Mouse (Mus musculus) brown adipose tissue, adult 24 weeks (tissue): ENCODE data around the gene Tpst1. TPM values are rescaled to one million over a fixed set of nuclear protein-coding genes. Genes with fewer than 3 reads are reported as not detected.

Experiments used
- H3K27ac ChIP-seq: fragments of 200-500 bp; replicated peaks from 2 replicates; pipeline ENCODE4 v1.5.1; 2012; ENCODE audit warnings: low read depth, mild to moderate bottlenecking, low read length
- H3K4me1 ChIP-seq: fragments of 200-500 bp; 2 replicates; pipeline ENCODE4 v1.6.1; 2012; ENCODE audit warnings: low read length, mixed read lengths; ENCODE audit not compliant: control insufficient read depth, insufficient read depth, insufficient read length
- H3K4me3 ChIP-seq: fragments of 200-500 bp; 2 replicates; pipeline ENCODE4 v1.5.1; 2012; ENCODE audit warnings: low read depth, mild to moderate bottlenecking, low read length, moderate library complexity; ENCODE audit not compliant: insufficient read depth
- polyA plus RNA-seq: library from polyadenylated mRNA; stranded (reverse); fragments of >200 nt; gene quantifications from 2 replicates; pipeline ENCODE4 v1.2.4, GENCODE M21; 2012; ENCODE audit not compliant: missing spikeins, insufficient read depth, insufficient read length

The Tpst1 gene
- polyA plus RNA-seq, 1 experiment, result 11.6 TPM

DNA sequence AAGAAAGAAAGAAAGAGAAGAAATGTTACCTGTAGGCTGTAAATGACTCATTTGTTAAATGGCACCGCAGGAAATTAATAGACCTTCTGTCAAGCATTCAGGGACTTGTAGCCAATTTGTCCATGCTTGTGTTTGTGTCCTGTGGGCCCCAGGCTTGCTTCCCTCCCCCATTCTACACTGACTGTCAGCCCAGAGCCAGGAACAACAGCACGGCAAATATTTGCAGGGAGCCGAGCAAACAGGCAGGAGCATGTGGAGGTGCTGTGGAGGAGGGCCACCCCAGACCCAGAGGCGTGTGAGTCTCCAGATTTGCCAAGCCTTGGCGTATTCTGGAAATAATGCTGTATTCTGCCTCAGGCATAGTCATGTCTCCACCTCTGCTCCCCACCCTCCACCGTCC, 1.4 kb downstream of the Tpst1 start:
- H3K4me3 ChIP-seq, result no peak overlapping the region
- H3K27ac ChIP-seq, result no peak overlapping the region
- H3K4me1 ChIP-seq, result peaks cover 15% of the 10 kb centered on the region

DNA sequence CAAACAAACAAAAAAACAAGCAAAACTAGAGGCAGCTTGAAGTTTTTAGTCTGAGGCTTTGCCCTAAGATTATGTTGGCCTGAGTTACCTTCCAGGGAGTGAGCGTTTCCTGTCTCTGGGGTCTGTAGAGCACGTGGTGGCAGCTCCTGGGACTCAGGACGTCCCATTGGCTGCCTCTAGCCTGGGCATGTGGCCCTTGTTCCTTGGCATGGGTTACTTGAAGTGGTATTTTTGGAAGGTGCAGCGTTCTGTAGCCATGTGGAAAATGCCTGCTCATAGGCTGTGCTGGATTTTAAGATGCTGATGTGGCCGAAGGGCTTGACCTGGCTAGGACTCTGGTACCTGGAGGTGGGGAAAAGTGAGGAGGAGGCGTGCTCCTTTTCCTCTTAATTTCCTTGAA, 3.3 kb downstream of the Tpst1 start:
- H3K27ac ChIP-seq, result no peak overlapping the region
- H3K4me1 ChIP-seq, result peaks cover 20% of the 10 kb centered on the region
- H3K4me3 ChIP-seq, result no peak overlapping the region

DNA sequence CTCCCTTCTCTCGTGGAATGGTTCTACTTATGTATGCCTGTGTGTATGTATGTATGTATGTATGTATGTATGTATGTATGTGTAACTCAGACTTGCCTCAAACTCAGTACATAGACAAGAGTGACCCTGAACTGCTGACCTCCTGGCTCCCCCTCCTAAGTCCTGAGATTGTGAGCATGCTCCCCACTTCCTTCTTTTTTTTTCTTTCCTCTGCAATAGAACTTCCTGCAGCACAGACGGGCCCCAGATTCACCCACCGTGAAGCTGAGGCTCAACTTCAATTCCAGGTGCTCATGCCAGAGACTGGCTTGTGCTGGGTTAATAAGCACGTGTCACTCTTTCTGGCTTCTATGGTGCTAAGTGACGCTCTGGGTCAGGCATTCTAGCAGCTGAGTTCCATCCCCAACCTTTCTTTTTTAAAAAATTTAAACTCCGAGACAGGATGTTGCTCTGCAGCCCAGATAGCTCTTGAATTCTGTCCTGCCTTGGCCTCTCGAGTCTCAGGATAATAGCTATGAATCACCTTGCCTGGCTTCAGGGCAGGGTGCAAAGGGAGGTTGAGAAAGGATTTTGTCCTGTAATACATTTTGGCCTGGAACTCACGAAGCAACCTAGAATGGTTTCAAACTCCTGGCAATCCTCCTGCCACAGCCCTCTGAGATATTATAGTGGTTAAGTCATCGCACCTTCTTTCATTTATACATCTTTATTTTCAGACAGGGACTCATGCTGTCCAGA, 5.1 kb downstream of the Tpst1 start:
- peaks cover 20% of the 10 kb centered on the region for H3K4me1 ChIP-seq
- peak overlapping the region; percentile 72; the same call in 1 of the 2 replicates for H3K27ac ChIP-seq
- H3K4me3 ChIP-seq, result no peak overlapping the region

DNA sequence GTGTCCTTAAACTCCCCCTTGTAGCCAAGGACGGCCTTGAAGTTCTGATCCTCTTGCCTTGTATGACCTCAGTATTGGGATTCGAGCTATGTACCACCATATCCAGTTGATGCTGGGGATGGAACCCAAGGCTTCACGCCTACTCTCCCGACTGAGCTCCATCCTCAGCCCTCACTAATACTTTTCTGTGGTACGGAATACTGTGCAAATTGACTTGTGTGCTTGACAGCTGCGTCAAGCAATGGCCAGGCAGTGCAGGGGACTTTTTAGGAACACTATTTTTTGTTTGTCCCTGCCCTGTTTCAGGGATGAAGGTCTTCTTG, 5.7 kb downstream of the Tpst1 start:
- H3K27ac ChIP-seq, result peak overlapping the region; percentile 72
- peaks cover 24% of the 10 kb centered on the region for H3K4me1 ChIP-seq
- H3K4me3 ChIP-seq, result peak overlapping the region; percentile 75

DNA sequence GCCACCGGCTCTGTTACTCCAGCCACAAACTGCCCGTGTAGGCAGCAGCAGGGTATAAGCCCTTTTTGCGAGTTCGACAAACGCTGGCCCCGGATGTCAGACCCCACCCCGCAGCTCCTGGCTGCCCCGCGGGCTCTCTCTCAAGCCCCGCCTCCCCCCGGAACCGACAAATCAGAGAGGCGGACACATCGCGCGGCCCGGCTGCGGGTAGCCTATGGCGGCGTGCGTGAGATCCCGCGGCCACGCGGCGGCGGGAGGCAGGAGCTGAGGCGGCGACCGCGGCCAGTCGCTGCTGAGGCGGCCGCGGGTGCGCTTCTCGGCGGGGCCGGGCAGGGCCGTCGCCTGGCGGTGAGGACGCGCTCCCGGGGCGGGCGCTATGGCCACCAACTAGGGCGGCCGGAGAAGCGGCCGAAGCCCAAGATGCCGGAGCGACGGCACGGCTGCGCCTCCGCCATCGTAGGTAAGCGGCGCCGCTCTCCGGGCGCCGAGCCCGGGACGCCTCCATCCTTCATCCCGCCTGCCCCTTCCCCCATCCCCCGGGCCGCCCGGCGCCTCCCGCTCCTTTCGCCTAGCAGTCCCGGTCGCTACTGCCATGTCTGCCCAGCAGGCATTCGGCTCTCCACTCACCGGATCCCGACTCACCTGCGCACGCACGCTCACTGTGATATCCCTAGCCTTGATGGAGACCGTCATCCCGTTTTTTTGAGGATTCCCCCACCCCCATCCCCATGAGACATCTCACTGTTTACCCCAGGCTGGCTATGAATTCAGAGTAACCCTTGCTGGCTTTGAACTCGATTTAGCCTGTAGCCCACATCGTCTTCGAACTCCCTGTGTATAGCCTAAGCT, 6.3 kb downstream of the Tpst1 start:
- peaks cover 29% of the 10 kb centered on the region for H3K4me1 ChIP-seq
- H3K4me3 ChIP-seq, result peak overlapping the region; percentile 75
- H3K27ac ChIP-seq, result peak overlapping the region; percentile 72

DNA sequence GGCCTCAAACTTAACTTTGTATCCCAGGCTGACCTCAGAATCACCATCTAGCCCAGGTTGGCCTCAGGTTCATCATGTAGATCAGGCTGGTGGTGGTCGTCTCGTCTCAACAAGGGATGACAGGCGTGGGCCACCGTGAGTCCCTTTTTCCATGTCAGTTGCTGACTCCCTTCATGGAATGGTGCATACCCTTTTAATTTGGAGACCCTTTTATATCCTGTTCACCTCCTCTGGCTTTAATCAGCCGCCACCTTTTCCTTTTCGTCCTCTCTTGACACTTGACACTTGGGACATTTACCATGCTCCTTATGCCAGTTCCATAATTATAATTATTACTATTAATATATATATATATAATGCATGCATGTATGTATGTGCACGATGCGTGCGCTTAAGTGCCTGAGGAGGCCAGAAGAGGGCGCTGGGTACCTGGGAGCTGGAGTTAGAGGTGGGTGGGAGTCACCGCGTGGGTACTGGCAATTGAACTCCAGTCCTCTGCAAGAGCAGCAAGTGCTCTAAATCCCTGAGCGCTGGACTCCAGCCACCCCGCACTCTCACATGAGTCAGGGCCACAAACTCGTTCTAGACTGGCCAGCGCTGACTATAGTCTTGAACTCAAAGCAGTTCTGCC, 7.0 kb downstream of the Tpst1 start:
- peaks cover 28% of the 10 kb centered on the region; the same call in 1 of the 2 replicates for H3K4me1 ChIP-seq
- peak overlapping the region; percentile 67 for H3K27ac ChIP-seq
- H3K4me3 ChIP-seq, result peak overlapping the region; percentile 75

DNA sequence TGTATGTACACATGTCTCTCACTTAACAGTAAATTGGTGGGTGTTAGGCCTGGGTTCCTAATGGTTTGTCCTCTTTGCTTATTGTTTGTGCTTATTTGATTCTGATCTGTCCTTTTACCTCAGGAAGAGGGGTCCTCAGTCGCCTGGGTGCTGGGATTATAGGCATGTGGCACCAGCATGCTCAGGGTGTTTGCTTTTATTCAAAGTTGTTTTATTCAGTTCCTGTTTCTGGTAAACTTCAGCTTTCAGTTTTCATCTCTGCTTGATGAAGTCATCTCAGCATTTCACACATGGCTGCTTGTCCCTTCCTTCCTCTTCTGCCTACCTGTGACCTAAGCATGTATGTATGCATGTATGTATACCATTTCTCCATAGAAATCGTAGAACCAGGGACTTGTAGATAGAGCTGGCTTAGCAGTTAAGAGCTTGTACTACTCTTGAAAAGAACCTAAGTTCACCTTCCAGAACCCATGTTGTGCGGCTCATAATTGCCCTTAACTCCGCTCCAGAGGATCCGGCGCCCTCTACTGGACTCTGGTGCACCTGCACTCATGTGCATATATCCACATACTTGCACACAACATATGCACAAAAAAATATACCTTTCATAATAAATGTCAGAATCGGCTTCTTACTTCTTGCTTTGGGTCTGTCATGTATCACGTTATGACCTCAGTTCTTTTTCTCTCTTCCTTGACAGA, 8.2 kb downstream of the Tpst1 start:
- no peak overlapping the region for H3K27ac ChIP-seq
- H3K4me1 ChIP-seq, result peaks cover 28% of the 10 kb centered on the region; the same call in 1 of the 2 replicates
- peak overlapping the region; percentile 38; the same call in 1 of the 2 replicates for H3K4me3 ChIP-seq

DNA sequence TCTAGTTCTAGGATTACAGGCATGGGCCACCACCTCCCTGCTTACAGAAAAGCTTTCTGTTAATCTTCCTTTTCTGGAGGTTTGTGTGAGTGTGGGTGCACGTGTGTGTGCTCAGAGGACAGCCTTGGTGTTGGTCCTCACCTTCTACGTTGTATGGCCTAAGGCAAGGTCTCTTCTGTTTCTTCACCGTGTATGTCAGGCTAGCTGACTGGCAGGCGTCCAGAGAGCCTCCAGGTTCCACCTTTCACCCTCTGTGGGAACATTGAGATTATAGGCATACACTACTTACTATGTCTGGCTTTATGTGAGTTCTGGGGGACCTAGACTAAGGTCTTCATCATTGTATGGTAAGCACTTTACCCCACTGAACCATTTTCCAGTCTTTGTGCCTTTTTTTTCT, 9.3 kb downstream of the Tpst1 start:
- Histone ChIP-seq H3K4me3 (no peak overlapping the region), H3K4me1 (peaks cover 25% of the 10 kb centered on the region; the same call in 1 of the 2 replicates), H3K27ac (0 out of 2 replicates have a peak overlapping the region, but pooled peaks have one; percentile 12)

DNA sequence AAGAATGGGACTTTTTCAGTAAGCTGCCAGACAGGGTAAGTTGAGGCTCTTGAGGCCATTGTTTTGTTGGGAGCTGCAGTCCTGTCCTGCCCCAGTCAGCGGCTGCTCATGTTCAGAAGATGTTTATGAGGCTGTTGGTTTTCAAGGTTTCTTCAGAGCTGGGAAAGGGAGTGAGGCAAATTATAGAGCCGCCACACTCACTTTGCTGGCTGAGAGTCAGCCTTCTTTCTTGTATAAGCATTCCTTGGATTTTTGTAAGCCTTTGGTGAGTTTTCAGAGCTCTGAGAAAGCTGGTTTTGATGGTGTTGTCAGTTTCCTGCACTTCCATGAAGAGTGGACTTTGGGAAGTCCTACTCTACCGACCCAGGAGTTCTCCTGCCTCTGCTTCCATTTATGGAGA, 11.1 kb downstream of the Tpst1 start:
- Histone ChIP-seq H3K4me1 (peaks cover 25% of the 10 kb centered on the region), H3K27ac (no peak overlapping the region), H3K4me3 (no peak overlapping the region)

DNA sequence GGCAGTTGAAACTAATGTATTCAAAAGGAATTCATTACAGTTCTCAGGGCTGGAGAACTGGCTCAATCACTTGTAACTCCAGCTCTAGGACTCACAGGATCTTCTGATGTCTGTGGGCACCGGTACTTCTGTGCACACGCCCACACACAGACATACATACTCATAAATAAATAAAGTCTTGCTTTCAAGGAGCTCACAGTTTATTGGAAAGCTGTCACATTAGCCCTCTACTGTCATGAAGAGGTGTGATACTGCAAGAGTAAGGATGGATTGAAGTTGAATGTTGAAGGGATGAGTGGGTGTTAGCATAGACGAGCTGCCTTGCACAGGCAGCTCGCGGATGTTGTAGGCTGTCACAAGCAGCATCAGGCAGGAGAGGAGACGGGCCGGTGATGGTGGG, 14.9 kb downstream of the Tpst1 start:
- Histone ChIP-seq H3K27ac (no peak overlapping the region), H3K4me3 (no peak overlapping the region), H3K4me1 (peaks cover 27% of the 10 kb centered on the region)

DNA sequence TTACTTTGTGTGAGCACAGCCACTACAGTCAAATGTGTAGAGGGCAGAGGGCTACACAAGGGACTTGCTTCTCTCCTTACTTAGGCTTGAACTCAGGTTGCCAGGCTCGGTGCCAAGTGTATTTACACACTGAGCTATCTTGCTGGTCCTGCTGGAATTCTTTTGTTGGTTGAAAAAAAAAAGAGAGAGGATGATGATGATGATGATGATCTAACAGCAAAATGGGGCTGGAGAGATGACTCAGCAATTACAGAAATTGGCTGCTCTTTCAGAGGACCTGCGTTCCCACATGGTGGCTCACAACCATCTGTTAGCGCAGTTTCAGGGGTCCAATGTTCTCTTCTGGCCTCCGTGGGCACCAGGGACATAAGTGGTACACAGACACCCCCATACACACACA, 15.5 kb downstream of the Tpst1 start:
- peaks cover 23% of the 10 kb centered on the region for H3K4me1 ChIP-seq
- H3K4me3 ChIP-seq, result no peak overlapping the region
- H3K27ac ChIP-seq, result no peak overlapping the region

DNA sequence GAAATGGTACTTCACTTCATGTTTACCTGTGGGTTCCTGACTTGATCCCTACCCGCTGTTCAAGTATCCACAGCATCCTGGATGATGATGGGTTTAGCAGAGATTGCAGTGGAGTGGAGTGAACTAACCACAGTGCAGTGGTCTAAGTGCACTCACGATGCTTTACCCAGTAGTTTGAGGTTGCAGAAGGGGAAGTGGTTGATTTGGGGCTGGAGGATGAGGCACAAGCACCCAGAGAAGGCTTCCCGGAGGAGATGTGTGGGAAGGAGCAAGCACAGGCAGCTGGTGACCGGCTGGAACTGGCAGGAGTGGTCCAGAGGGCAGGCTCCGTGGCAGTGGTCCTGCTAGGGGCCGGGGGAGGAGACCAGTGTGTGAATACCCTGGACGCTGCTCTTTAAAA, 16.1 kb downstream of the Tpst1 start:
- H3K4me1 ChIP-seq, result peaks cover 20% of the 10 kb centered on the region
- peak overlapping the region; percentile 33; the same call in 1 of the 2 replicates for H3K27ac ChIP-seq
- H3K4me3 ChIP-seq, result no peak overlapping the region

DNA sequence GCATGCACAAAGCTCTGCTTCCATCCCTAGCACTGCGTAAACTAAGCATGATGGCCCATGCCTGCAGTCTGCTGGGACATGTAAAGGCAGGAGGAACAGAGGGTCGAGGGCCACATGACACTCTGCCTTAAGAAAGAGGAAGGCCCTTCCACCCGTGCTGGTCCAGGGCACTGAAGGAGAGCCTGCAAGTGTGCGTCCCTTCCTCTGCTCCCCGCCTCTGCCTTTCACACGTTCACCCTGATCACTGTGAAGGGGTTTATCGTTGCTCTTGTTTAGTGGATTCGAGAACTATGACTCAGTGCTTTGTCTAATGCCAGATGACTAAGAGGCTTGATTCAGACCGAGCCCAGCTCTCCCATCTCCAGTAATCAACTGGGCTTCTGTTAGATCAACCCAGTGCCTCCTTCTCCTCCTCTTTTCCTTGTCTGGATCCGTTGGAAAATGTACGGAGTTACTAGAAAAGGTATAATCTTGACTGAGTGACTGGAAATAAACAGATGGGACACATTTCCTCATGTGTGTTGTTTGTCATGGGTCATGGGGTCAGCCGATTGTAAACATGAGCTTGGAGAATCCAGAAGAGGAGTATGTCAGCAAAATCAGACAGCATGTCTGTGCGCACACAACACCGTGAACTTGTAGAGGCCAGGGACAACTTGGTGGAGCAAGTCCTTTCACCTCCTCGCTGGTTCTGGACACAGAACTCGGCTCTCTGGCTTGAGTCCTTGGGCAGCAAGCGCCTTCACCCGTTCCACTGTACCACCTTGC, 16.7 kb downstream of the Tpst1 start:
- H3K4me3 ChIP-seq, result no peak overlapping the region
- peak overlapping the region; percentile 33 for H3K27ac ChIP-seq
- peaks cover 17% of the 10 kb centered on the region for H3K4me1 ChIP-seq

DNA sequence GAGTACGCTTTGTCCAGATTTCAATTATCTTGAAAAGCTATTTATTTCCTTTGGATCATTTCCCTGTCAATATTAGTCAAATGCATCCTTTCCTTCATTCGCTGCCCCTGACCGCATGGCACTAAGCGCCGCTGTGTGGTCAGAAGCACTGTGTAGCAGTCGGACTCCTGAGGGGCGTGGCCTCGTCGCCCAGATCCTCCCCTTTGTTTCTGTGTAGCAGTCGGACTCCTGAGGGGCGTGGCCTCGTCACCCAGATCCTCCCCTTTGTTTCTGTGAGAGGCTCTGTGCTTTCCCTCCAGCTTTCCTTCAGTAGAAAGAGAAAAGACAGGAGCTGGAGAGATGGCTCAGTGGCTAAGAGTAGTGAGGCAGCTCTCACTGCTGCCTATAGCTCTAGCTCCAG, 23.6 kb downstream of the Tpst1 start:
- H3K4me3 ChIP-seq, result no peak overlapping the region
- H3K27ac ChIP-seq, result no peak overlapping the region
- 0 out of 2 replicates have a peak, but pooled peaks cover 3% of the 10 kb centered on the region for H3K4me1 ChIP-seq
